Mouse (Mus musculus) liver, postnatal 0 days (tissue): ENCODE measurements around the gene Stil. TPM values are rescaled to one million over a fixed set of nuclear protein-coding genes. Genes with fewer than 3 reads are reported as not detected.
A peak's percentile ranks its signal among the peaks of the same experiment; 100 is the strongest.

ENCODE experiments used
- ATAC-seq: fragments of 200-750 bp; cut with Nextera tagmentation; 2 replicates; pipeline ENCODE4 v1.8.0; 2017; ENCODE audit warnings: mild to moderate bottlenecking, moderate library complexity
- DNase-seq: peaks from one replicate; pipeline ENCODE4 v3.0.0-alpha.2; 2016
- H3K27ac ChIP-seq: fragments of 300-500 bp; sonication (generic); 2 replicates; pipeline ENCODE4 v1.5.1; 2014; ENCODE audit warnings: antibody characterized with exemption, moderate library complexity, mild to moderate bottlenecking, low read depth
- H3K27me3 ChIP-seq: fragments of 300-500 bp; sonication (generic); 2 replicates; pipeline ENCODE4 v1.6.1; 2014; ENCODE audit warnings: low read length, control low read depth, mixed read lengths; ENCODE audit not compliant: insufficient read depth
- H3K36me3 ChIP-seq: fragments of 300-500 bp; sonication (generic); replicated peaks from 2 replicates; pipeline ENCODE4 v1.6.1; 2014; ENCODE audit warnings: mild to moderate bottlenecking, control low read depth, low read length, moderate library complexity, mixed read lengths; ENCODE audit not compliant: insufficient read depth
- H3K4me1 ChIP-seq: fragments of 300-500 bp; sonication (generic); 2 replicates; pipeline ENCODE4 v1.6.1; 2014; ENCODE audit warnings: antibody characterized with exemption, mild to moderate bottlenecking, control low read depth; ENCODE audit not compliant: insufficient read depth
- H3K4me2 ChIP-seq: fragments of 300-500 bp; sonication (generic); 2 replicates; pipeline ENCODE4 v1.6.1; 2014; ENCODE audit warnings: low read depth, mild to moderate bottlenecking, low read length, moderate library complexity, mixed read lengths
- H3K4me3 ChIP-seq: fragments of 300-500 bp; sonication (generic); 2 replicates; pipeline ENCODE4 v1.5.1; 2014; ENCODE audit warnings: low read depth, low read length
- H3K9ac ChIP-seq: fragments of 300-500 bp; sonication (generic); replicated peaks from 2 replicates; pipeline ENCODE4 v1.6.1; 2014; ENCODE audit warnings: mild to moderate bottlenecking, moderate library complexity
- H3K9me3 ChIP-seq: fragments of 300-500 bp; sonication (generic); 2 replicates; pipeline ENCODE4 v1.6.1; 2016; ENCODE audit warnings: mild to moderate bottlenecking, control low read depth, low read length, mixed read lengths
- CTCF ChIP-seq: sonication (generic); IDR thresholded peaks from 2 replicates; pipeline ENCODE4 v1.5.1; 2016; ENCODE audit warnings: antibody characterized with exemption, low read depth
- EP300 ChIP-seq: IDR thresholded peaks from 2 replicates; pipeline ENCODE4 v1.6.1; 2016; ENCODE audit warnings: antibody characterized with exemption, low read depth, mild to moderate bottlenecking
- WGBS: fragments of 180-500 bp; shearing (Covaris S2); extraction: QIAGEN DNeasy Blood & Tissue Kit; methylation state at CpG from one replicate; pipeline ENCODE4 v1.1.7; 2014; ENCODE audit not compliant: insufficient replicate concordance; 5-methylcytosine and 5-hydroxymethylcytosine counted together
- polyA plus RNA-seq: library from polyadenylated mRNA; unstranded; fragments of >200 nt; fragmentation: Nextera tagmentation; extraction: Ambion mirVana; gene quantifications from 2 replicates; pipeline ENCODE4 v1.2.1, GENCODE M21; 2015

The Stil gene
- polyA plus RNA-seq, 1 experiment from 2014 or later, result 3.4 TPM

GRCm38 (mm10) chr4:115055044-115055443, 55.1 kb downstream of the Stil start:
- Histone ChIP-seq H3K4me1 (peaks cover 34% of the 10 kb centered on the region), H3K27me3 (peaks cover 44% of the 10 kb centered on the region), H3K4me2 (no peak overlapping the region), H3K36me3 (no peaks in the 10 kb centered on the region), H3K9me3 (no peaks in the 10 kb centered on the region), H3K27ac (peak overlapping the region; percentile 91), H3K4me3 (no peak overlapping the region), H3K9ac (no peak overlapping the region)
- DNase-seq (no peak), ATAC-seq (no peak)
- TF ChIP-seq CTCF (no peak), EP300 (no peak)
- WGBS, result 48% methylated on average over 2 of the region's 2 CpGs

GRCm38 (mm10) chr4:115055691-115056090, 55.7 kb downstream of the Stil start:
- 47% methylated on average over 3 of the region's 3 CpGs for WGBS
- peak overlapping the region; percentile 89 for H3K9ac ChIP-seq
- peak overlapping the region; percentile 91 for H3K27ac ChIP-seq
- no peak for TF ChIP-seq EP300
- no peak for TF ChIP-seq CTCF
- no peaks in the 10 kb centered on the region for H3K36me3 ChIP-seq
- peaks cover 46% of the 10 kb centered on the region for H3K27me3 ChIP-seq
- peaks cover 34% of the 10 kb centered on the region for H3K4me1 ChIP-seq
- ATAC-seq, result no peak
- H3K4me3 ChIP-seq, result peak overlapping the region; percentile 68
- peak overlapping the region; percentile 95 for H3K4me2 ChIP-seq
- DNase-seq, result no peak
- no peaks in the 10 kb centered on the region for H3K9me3 ChIP-seq

- H3K4me3 ChIP-seq, result peak within 1 kb of the TSS; percentile 68
- peaks cover 33% of the 10 kb centered on the region for H3K4me1 ChIP-seq
- TF ChIP-seq CTCF (no peak), EP300 (peak; percentile 93)
- WGBS, result 1% methylated on average over 51 of the region's 60 CpGs
- peak; percentile 88 for DNase-seq
- no peaks in the 10 kb centered on the region for H3K36me3 ChIP-seq
- H3K27ac ChIP-seq, result peak within 1 kb of the TSS; percentile 91
- H3K9me3 ChIP-seq, result no peaks in the 10 kb centered on the region
- H3K4me2 ChIP-seq, result peak within 1 kb of the TSS; percentile 95
- peak; percentile 87 for ATAC-seq
- peak within 1 kb of the TSS; percentile 89 for H3K9ac ChIP-seq
- peaks cover 47% of the 10 kb centered on the region for H3K27me3 ChIP-seq
These were observed 56.5 kb downstream of the Stil start, which contains the start of gene Tal1 for GRCm38 (mm10) chr4:115056371-115056920. Gene Tal1 (plus strand): TSS chr4:115056426.

- DNase-seq (peak; percentile 67), ATAC-seq (peak; percentile 53)
- Histone ChIP-seq H3K36me3 (no peaks in the 10 kb centered on the region), H3K27me3 (peaks cover 44% of the 10 kb centered on the region), H3K9ac (peak overlapping the region; percentile 89), H3K27ac (peak overlapping the region; percentile 91), H3K4me1 (peaks cover 27% of the 10 kb centered on the region), H3K4me2 (peak overlapping the region; percentile 95), H3K4me3 (peak overlapping the region; percentile 68), H3K9me3 (no peaks in the 10 kb centered on the region)
- TF ChIP-seq EP300, result no peak
- no peak for TF ChIP-seq CTCF
- 1% methylated on average over 48 of the region's 48 CpGs for WGBS
These were observed 57.1 kb downstream of the Stil start for GRCm38 (mm10) chr4:115056921-115057673.

GRCm38 (mm10) chr4:115057674-115058316, 57.8 kb downstream of the Stil start:
- ATAC-seq (peak; percentile 6), DNase-seq (no peak)
- Histone ChIP-seq H3K9me3 (no peaks in the 10 kb centered on the region), H3K9ac (peak overlapping the region; percentile 89), H3K4me3 (peak overlapping the region; percentile 68), H3K4me1 (peaks cover 26% of the 10 kb centered on the region), H3K4me2 (peak overlapping the region; percentile 95), H3K36me3 (no peaks in the 10 kb centered on the region), H3K27me3 (peaks cover 41% of the 10 kb centered on the region), H3K27ac (peak overlapping the region; percentile 91)
- no peak for TF ChIP-seq EP300
- TF ChIP-seq CTCF, result no peak
- WGBS, result 2% methylated on average over 33 of the region's 33 CpGs

GRCm38 (mm10) chr4:115058317-115058761, 58.4 kb downstream of the Stil start:
- H3K4me2 ChIP-seq, result peak overlapping the region; percentile 95
- TF ChIP-seq EP300 (no peak), CTCF (no peak)
- 2% methylated on average over 20 of the region's 20 CpGs for WGBS
- peak overlapping the region; percentile 91 for H3K27ac ChIP-seq
- H3K4me3 ChIP-seq, result peak overlapping the region; percentile 68
- ATAC-seq (no peak), DNase-seq (peak; percentile 41)
- peaks cover under 1% of the 10 kb centered on the region for H3K36me3 ChIP-seq
- H3K9ac ChIP-seq, result peak overlapping the region; percentile 89
- H3K27me3 ChIP-seq, result peaks cover 42% of the 10 kb centered on the region
- peaks cover 29% of the 10 kb centered on the region for H3K4me1 ChIP-seq
- H3K9me3 ChIP-seq, result no peaks in the 10 kb centered on the region
